Mouse (Mus musculus) neural tube, embryonic 14.5 days (tissue): ENCODE measurements around the gene Pigx. TPM values are rescaled to one million over a fixed set of nuclear protein-coding genes. Genes with fewer than 3 reads are reported as not detected.

Experiments
- ATAC-seq: fragments of 200-750 bp; cut with Nextera tagmentation; 2 replicates; pipeline ENCODE4 v1.8.0; 2017; ENCODE audit warnings: low read depth, mild to moderate bottlenecking, moderate TSS enrichment, moderate library complexity
- H3K27ac ChIP-seq: fragments of 300-500 bp; sonication (generic); 2 replicates; pipeline ENCODE4 v1.5.1; 2014; ENCODE audit warnings: low read depth, mild to moderate bottlenecking, control low read depth, low read length, moderate library complexity, mixed read lengths
- H3K27me3 ChIP-seq: fragments of 300-500 bp; sonication (generic); 2 replicates; pipeline ENCODE4 v1.6.1; 2014; ENCODE audit warnings: low read length; ENCODE audit not compliant: control insufficient read depth, insufficient read depth
- H3K36me3 ChIP-seq: fragments of 300-500 bp; sonication (generic); 2 replicates; pipeline ENCODE4 v1.6.1; 2014; ENCODE audit warnings: low read length, mixed read lengths; ENCODE audit not compliant: control insufficient read depth, insufficient read depth
- H3K4me1 ChIP-seq: fragments of 300-500 bp; sonication (generic); 2 replicates; pipeline ENCODE4 v1.6.1; 2014; ENCODE audit warnings: low read length; ENCODE audit not compliant: control insufficient read depth, insufficient read depth
- H3K4me2 ChIP-seq: fragments of 300-500 bp; sonication (generic); 2 replicates; pipeline ENCODE4 v1.6.1; 2014; ENCODE audit warnings: mild to moderate bottlenecking, low read depth, low read length, control low read depth
- H3K4me3 ChIP-seq: fragments of 300-500 bp; sonication (generic); 2 replicates; pipeline ENCODE4 v1.5.1; 2014; ENCODE audit warnings: low read depth, low read length, control low read depth, mixed read lengths
- H3K9ac ChIP-seq: fragments of 300-500 bp; sonication (generic); replicated peaks from 2 replicates; pipeline ENCODE4 v1.6.1; 2014; ENCODE audit warnings: low read depth, mild to moderate bottlenecking, control low read depth, low read length, mixed read lengths
- H3K9me3 ChIP-seq: fragments of 300-500 bp; sonication (generic); 2 replicates; pipeline ENCODE4 v1.6.1; 2016; ENCODE audit warnings: low read length; ENCODE audit not compliant: control insufficient read depth
- WGBS: fragments of 180-500 bp; shearing (Covaris S2); extraction: QIAGEN DNeasy Blood & Tissue Kit; methylation state at CpG from one replicate; pipeline ENCODE4 v1.1.7; 2014; 5-methylcytosine and 5-hydroxymethylcytosine counted together
- polyA plus RNA-seq: library from polyadenylated mRNA; unstranded; fragments of >200 nt; fragmentation: Nextera tagmentation; extraction: Ambion mirVana; gene quantifications from 2 replicates; pipeline ENCODE4 v1.2.1, GENCODE M21; 2014

Gene Pigx
- polyA plus RNA-seq, 1 experiment from 2014 or later = 104 TPM

GRCm38 (mm10) chr16:32129449-32130189 lies 30.1 kb upstream of the Pigx start:
- no peaks in the 10 kb centered on the region for H3K36me3 ChIP-seq
- H3K4me3 ChIP-seq = no peak overlapping the region
- 83% methylated on average over 20 of the region's 20 CpGs for WGBS
- H3K4me1 ChIP-seq = no peaks in the 10 kb centered on the region
- H3K27ac ChIP-seq = no peak overlapping the region
- ATAC-seq = no peak
- no peak overlapping the region for H3K9ac ChIP-seq
- no peaks in the 10 kb centered on the region for H3K27me3 ChIP-seq
- H3K9me3 ChIP-seq = no peaks in the 10 kb centered on the region
- H3K4me2 ChIP-seq = no peak overlapping the region

GRCm38 (mm10) chr16:32127046-32127445 lies 27.5 kb upstream of the Pigx start:
- H3K4me3 ChIP-seq = no peak overlapping the region
- H3K9me3 ChIP-seq = no peaks in the 10 kb centered on the region
- H3K36me3 ChIP-seq = no peaks in the 10 kb centered on the region
- no peak for ATAC-seq
- H3K4me1 ChIP-seq = no peaks in the 10 kb centered on the region
- no peak overlapping the region for H3K27ac ChIP-seq
- H3K9ac ChIP-seq = no peak overlapping the region
- no peaks in the 10 kb centered on the region for H3K27me3 ChIP-seq
- WGBS = 89% methylated on average over 4 of the region's 4 CpGs
- no peak overlapping the region for H3K4me2 ChIP-seq

DNA sequence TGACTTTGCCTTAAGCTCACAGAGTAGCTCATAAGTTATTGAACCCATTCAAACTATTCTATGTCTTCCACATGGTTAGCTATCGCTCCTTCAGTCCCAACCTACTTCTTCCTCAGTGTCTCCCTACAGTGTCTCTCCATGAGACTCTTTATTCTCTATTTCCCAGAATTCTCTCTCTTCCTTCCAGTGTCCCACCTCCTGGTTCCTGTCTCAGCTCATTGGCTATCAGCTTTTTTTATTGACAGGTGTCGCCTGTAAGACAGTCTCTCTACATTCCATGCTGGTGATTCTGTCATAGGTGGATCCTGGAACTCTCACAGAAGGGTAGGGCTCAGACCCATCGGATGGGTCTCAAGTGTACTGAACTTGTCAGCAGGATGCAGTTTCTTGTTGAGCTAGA lies 25.8 kb upstream of the Pigx start:
- whole genome bisulfite sequencing = 93% methylated on average over 3 of the region's 3 CpGs
- H3K4me2 ChIP-seq = no peak overlapping the region
- no peak overlapping the region for H3K4me3 ChIP-seq
- ATAC-seq = no peak
- no peak overlapping the region for H3K27ac ChIP-seq
- no peak overlapping the region for H3K9ac ChIP-seq
- no peaks in the 10 kb centered on the region for H3K9me3 ChIP-seq
- H3K36me3 ChIP-seq = no peaks in the 10 kb centered on the region
- H3K4me1 ChIP-seq = no peaks in the 10 kb centered on the region
- H3K27me3 ChIP-seq = no peaks in the 10 kb centered on the region

DNA sequence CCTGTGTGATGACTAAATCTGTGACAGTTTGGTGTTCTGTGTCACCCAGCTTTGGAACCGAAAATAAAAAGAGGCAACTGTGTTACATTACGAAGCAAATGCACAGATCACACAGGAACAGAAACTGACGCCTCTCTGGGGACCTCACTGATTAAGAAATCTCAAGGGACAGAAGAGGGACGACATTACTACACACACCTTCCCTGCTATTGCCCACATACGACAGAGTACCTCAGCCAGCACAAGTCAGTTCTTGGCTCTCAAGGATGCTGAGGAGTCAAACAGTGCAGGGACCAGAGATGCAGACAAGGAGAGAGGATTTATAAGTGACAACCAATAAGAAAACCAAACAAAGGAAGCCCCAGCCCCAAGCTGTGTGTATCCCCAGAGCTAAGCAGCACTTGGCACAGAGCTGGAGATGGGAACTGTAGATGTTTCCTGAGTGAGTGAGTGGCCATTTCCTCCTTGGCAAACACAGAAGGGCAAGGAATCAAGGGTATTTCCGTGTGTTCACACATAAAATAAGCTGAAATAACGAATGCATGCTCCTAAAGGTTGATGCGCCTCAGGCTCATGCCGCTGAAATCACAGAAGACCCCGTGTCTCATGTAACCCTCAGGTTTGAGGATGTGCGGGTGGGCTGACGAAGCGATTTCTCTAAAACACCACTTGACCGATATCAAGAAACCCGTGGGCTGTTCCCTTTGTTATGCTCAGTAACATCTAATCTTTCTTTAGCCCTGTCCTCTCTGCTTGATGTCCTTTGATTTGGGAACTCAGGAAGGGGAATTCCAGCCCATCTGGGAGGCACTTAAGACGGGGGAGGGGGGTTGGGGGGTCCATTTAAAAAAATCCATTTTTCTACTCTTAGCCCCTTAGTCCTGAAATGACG lies 25.1 kb upstream of the Pigx start:
- no peak overlapping the region for H3K27ac ChIP-seq
- WGBS = 74% methylated on average over 17 of the region's 17 CpGs
- H3K4me2 ChIP-seq = no peak overlapping the region
- H3K4me3 ChIP-seq = no peak overlapping the region
- H3K9me3 ChIP-seq = no peaks in the 10 kb centered on the region
- H3K27me3 ChIP-seq = no peaks in the 10 kb centered on the region
- no peak for ATAC-seq
- H3K9ac ChIP-seq = no peak overlapping the region
- H3K36me3 ChIP-seq = no peaks in the 10 kb centered on the region
- H3K4me1 ChIP-seq = no peaks in the 10 kb centered on the region

- no peak overlapping the region for H3K4me3 ChIP-seq
- H3K4me1 ChIP-seq = no peaks in the 10 kb centered on the region
- 94% methylated on average over 7 of the region's 7 CpGs for WGBS
- H3K27me3 ChIP-seq = no peaks in the 10 kb centered on the region
- no peak overlapping the region for H3K27ac ChIP-seq
- ATAC-seq = no peak
- H3K9ac ChIP-seq = no peak overlapping the region
- no peaks in the 10 kb centered on the region for H3K9me3 ChIP-seq
- no peak overlapping the region for H3K4me2 ChIP-seq
- H3K36me3 ChIP-seq = no peaks in the 10 kb centered on the region
These were observed 24.5 kb upstream of the Pigx start for GRCm38 (mm10) chr16:32124020-32124419.

GRCm38 (mm10) chr16:32120454-32120853 lies 20.9 kb upstream of the Pigx start:
- Histone ChIP-seq H3K4me2 (no peak overlapping the region), H3K4me3 (no peak overlapping the region), H3K27me3 (no peaks in the 10 kb centered on the region), H3K4me1 (no peaks in the 10 kb centered on the region), H3K9ac (no peak overlapping the region), H3K36me3 (no peaks in the 10 kb centered on the region), H3K27ac (no peak overlapping the region), H3K9me3 (no peaks in the 10 kb centered on the region)
- WGBS = 78% methylated on average over 3 of the region's 3 CpGs
- ATAC-seq = no peak

DNA sequence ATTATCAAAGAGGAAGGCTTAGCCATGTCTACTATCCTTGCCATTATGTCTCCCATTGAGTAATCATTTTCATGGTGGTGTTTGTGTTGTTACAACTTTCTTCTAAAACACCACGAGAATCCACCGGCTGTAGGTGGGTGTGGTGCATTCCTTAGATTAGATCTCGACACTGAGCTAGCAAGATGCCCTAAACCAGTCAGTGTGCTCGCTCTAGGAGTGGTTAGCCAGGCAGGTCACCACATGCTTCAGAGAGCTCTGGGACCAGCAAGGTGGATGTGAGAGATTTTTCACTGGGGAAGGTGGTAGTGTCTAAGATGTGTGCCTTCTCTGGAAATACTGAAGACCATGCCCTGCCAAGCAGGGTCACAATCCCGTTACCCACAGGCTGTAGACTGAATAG lies 16.6 kb upstream of the Pigx start:
- H3K9me3 ChIP-seq = no peaks in the 10 kb centered on the region
- no peaks in the 10 kb centered on the region for H3K4me1 ChIP-seq
- H3K4me3 ChIP-seq = no peak overlapping the region
- H3K4me2 ChIP-seq = no peak overlapping the region
- no peaks in the 10 kb centered on the region for H3K36me3 ChIP-seq
- H3K27me3 ChIP-seq = no peaks in the 10 kb centered on the region
- WGBS = 53% methylated on average over 5 of the region's 5 CpGs
- H3K9ac ChIP-seq = no peak overlapping the region
- no peak overlapping the region for H3K27ac ChIP-seq
- ATAC-seq = no peak

- Histone ChIP-seq H3K36me3 (no peaks in the 10 kb centered on the region), H3K9me3 (no peaks in the 10 kb centered on the region), H3K27me3 (no peaks in the 10 kb centered on the region), H3K4me3 (no peak overlapping the region), H3K9ac (no peak overlapping the region), H3K4me1 (no peaks in the 10 kb centered on the region), H3K4me2 (no peak overlapping the region), H3K27ac (no peak overlapping the region)
- ATAC-seq = no peak
- WGBS = 70% methylated on average over 6 of the region's 6 CpGs
These were observed 16.2 kb upstream of the Pigx start for GRCm38 (mm10) chr16:32115781-32116180.
